ENCODE assay signal across 8 mouse cellular contexts in genomic region chr3:95281216-95282126, GRCm38 (mm10). TPM values are rescaled to one million over a fixed set of nuclear protein-coding genes. Genes with fewer than 3 reads are reported as not detected.
DNase-seq lines count a peak whose midpoint lies in the region; ATAC-seq and TF ChIP-seq lines count a peak whose summit lies in the region.

Mindy1 (plus strand) TSS chr3:95281345.
Prune1 (minus strand) TSS chr3:95282076.

- TF ChIP-seq CTCF in lung, postnatal 0 days (IDR thresholded peaks at IDR 0.05): peak; percentile 56

- under 1% methylated on average over 53 of the region's 53 CpGs for WGBS in hindbrain, embryonic 10.5 days
- 2% methylated on average over 53 of the region's 53 CpGs for WGBS in lung, postnatal 0 days

- H3K4me1 ChIP-seq in hindbrain, embryonic 10.5 days (replicated peaks): peaks cover 34% of the 10 kb centered on the region
- H3K4me1 ChIP-seq in lung, postnatal 0 days (ENCODE audit: insufficient read depth, low read depth, low read length): peaks cover 16% of the 10 kb centered on the region; the same call in 1 of the 2 replicates

- peak; percentile 100 for DNase-seq in MEL-GATA-1-ER (ENCODE audit: extremely low read depth, low read depth)
- peak; percentile 99 for DNase-seq in cerebellum, adult 8-10 months
- peak; percentile 97 for DNase-seq in hindbrain, embryonic 10.5 days (ENCODE audit: low spot score)
- peak; percentile 99 for DNase-seq in layer of hippocampus, adult 9-11 months
- peak; percentile 99 for DNase-seq in lung, postnatal 0 days (ENCODE audit: low spot score)
- DNase-seq in ovary, postnatal 14 days (ENCODE audit: low spot score): peak; percentile 95
- DNase-seq in thymus, postnatal 14 days: peak; percentile 100

- H3K9ac ChIP-seq in lung, postnatal 0 days (replicated peaks; ENCODE audit: low read depth): peak within 1 kb of the TSS; percentile 86

- no peak for TF ChIP-seq EP300 in lung, postnatal 0 days (IDR thresholded peaks at IDR 0.05)

- H3K4me2 ChIP-seq in lung, postnatal 0 days (replicated peaks; ENCODE audit: low read depth, low read length): peak within 1 kb of the TSS; percentile 74

- peak; percentile 87 for ATAC-seq in frontal cortex, adult (ENCODE audit: low TSS enrichment)
- ATAC-seq in lung, postnatal 0 days: peak; percentile 88

- peak within 1 kb of the TSS; percentile 96 for H3K27ac ChIP-seq in hindbrain, embryonic 10.5 days
- peak within 1 kb of the TSS; percentile 99 for H3K27ac ChIP-seq in lung, postnatal 0 days (ENCODE audit: low read length)

- no peaks in the 10 kb centered on the region for H3K27me3 ChIP-seq in hindbrain, embryonic 10.5 days (ENCODE audit: insufficient read depth, poor library complexity, severe bottlenecking)
- H3K27me3 ChIP-seq in lung, postnatal 0 days (replicated peaks; ENCODE audit: insufficient read depth, low read length): no peaks in the 10 kb centered on the region

- H3K4me3 ChIP-seq in hindbrain, embryonic 10.5 days: peak within 1 kb of the TSS; percentile 78
- H3K4me3 ChIP-seq in lung, postnatal 0 days (ENCODE audit: low read depth, low read length): peak within 1 kb of the TSS; percentile 77

- H3K9me3 ChIP-seq in hindbrain, embryonic 10.5 days: no peaks in the 10 kb centered on the region
- H3K9me3 ChIP-seq in lung, postnatal 0 days (ENCODE audit: low read length): no peaks in the 10 kb centered on the region

- peaks cover 2% of the 10 kb centered on the region; the same call in 1 of the 2 replicates for H3K36me3 ChIP-seq in hindbrain, embryonic 10.5 days
- no peaks in the 10 kb centered on the region for H3K36me3 ChIP-seq in lung, postnatal 0 days (ENCODE audit: insufficient read depth, low read length)

RNA-seq across cellular contexts. Expression of gene Mindy1, which starts in this region (rescaled TPM):
- 33.9 and 44.1 TPM in 2 replicates for polyA plus RNA-seq in hindbrain, embryonic 10.5 days (2016; fragmentation: Nextera tagmentation; extraction: Ambion mirVana)
- 65.8 and 68.0 TPM in 2 replicates for polyA plus RNA-seq in lung, postnatal 0 days (2015; fragmentation: Nextera tagmentation; extraction: Ambion mirVana)

RNA-seq across cellular contexts. Expression of gene Prune1, which starts in this region (rescaled TPM):
- 28.2 and 28.6 TPM in 2 replicates for polyA plus RNA-seq in hindbrain, embryonic 10.5 days (2016; fragmentation: Nextera tagmentation; extraction: Ambion mirVana)
- polyA plus RNA-seq in lung, postnatal 0 days (2015; fragmentation: Nextera tagmentation; extraction: Ambion mirVana): 11.6 and 14.5 TPM in 2 replicates

Comparison
In these comparisons a context has a peak if more than half of its experiments do, and no peak if none do; other contexts are left out.
1. Peak in every context shown above with its lines: DNase-seq, ATAC-seq, H3K4me3 ChIP-seq and H3K27ac ChIP-seq.